Mouse (Mus musculus) left cerebral cortex, postnatal 10 days (tissue): ENCODE measurements around the gene Olfr512. TPM values are rescaled to one million over a fixed set of nuclear protein-coding genes. Genes with fewer than 3 reads are reported as not detected.

Experiments
- DNase-seq, 2 experiments: peaks; one replicate each; pipeline ENCODE4 v3.0.0; 2021 to 2022; ENCODE audit warnings: low spot score in 2 of 2, mixed read lengths in 1 of 2; ENCODE audit errors: extremely low spot score in 1 of 2
- intact Hi-C: fragments of 180-260 bp; cut with DNase I; formaldehyde crosslinking; loops from one replicate; pipeline ENCODE4 v1.15.1; 2025
- total RNA-seq, 2 experiments: library from RNA; stranded (reverse); gene quantifications; 2 replicates each; pipeline ENCODE4 v1.2.3; 2021

The Olfr512 gene
- total RNA-seq, result not detected

DNA sequence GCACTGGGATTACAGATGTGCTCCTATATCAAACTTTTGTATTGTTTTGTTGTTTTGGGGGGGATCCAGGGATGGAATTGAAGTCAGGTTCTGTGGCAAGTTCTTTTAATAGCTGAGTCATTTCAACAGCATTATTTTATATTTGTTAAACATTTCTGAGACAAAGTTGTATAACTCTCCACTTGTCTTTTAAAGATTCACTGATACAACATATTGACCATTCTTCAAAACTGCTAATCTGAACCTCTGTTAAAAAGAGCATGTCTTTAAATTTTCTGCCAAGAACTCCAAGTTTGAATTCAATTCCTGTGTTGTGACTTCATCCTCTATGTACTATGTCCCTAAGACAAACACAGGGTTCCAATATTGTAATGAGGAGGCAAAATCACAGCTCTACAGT lies at the start of gene Olfr512:
Olfr512 (plus strand) TSS at position 301 of the 400 bp plus-strand sequence.
- no peak for DNase-seq
- intact Hi-C loops, result no loop called here

DNA sequence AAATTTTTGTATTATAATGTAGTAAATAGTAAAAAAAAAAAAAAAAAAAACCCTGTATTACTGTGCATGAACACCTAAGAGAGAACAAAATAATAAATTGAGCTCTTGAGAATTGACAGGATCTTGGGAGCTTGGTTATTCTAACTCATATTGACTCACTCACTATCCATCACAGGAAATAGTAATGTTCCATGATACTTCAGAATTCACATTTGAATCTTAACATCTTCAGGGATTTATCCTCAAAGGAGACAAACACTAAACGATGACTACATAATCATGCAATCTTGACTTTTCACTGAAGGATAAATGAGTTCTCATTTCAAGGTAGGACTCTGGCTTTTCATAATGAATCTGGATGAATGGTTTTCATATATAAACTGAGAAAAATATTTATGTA lies 47.0 kb upstream of the Olfr512 start, which contains the start of gene Olfr510:
Olfr510 (plus strand) TSS at position 301 of the 400 bp plus-strand sequence.
- intact Hi-C loops, result no loop called here

DNA sequence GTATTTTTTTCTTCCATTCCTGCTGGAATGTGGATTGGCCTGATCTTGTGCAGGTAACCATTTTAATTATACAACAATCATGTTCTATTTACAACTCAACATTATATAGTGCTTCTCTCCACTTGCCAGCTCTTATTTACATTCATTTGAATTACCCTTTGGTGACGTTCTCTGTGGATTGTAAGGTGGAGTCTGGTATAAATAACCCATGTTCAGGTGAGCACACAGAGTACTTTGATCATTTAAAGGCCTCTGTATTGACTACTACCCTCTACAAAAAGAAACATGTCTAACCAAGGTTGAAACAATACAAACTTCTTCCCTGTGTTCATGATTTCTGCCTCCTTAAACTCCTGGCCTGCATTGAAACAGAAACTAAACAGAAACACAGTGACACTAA lies 42.1 kb upstream of the Olfr512 start:
- DNase-seq, result no peak
- intact Hi-C loops, result no loop called here

More for the DNA sequence above, 47.0 kb upstream of the Olfr512 start, which contains the start of gene Olfr510:
- DNase-seq, result no peak

DNA sequence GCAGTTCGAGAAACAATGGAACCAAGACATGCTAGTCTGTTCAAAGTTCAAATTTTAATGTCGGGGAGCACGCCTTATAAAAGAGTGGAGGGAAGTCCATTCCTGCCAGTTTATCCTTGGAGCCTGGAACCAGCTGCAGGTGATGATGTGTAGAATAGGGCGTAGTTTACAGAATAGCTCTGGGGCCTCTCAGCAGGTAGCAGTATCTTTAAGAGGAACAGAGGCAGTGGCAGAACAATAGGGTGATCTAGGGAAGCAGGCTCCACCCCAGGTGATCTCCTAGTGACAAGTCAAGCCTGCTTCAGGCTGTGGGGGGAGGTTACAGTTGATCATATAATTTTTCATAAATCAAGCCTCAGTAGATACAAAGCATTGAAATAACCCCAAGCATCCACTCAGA lies 34.2 kb upstream of the Olfr512 start:
- no peak for DNase-seq
- intact Hi-C loops, result no loop called here

DNA sequence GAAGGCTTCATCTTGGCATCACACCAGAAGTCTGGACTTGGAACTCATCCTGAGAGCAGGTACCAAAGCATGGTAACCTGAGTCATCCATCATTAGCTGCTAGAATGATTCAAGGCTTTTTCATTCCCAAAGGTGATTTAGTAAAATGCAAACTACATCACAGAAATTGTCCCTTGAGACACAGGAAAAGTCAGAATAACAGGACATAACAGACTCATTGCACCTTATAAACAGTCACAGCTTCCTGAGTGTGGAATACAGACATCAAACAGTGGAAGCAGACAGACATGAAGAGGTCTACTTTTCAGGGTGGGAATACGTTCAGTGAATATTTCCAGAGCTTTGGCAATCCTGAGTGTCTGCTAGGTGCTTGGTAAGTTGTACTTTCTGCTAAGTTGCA lies 37.6 kb downstream of the Olfr512 start, which contains the start of gene Olfr513:
Olfr513 (plus strand) TSS at position 301 of the 400 bp plus-strand sequence.
- intact Hi-C loops, result no loop called here
- no peak for DNase-seq

DNA sequence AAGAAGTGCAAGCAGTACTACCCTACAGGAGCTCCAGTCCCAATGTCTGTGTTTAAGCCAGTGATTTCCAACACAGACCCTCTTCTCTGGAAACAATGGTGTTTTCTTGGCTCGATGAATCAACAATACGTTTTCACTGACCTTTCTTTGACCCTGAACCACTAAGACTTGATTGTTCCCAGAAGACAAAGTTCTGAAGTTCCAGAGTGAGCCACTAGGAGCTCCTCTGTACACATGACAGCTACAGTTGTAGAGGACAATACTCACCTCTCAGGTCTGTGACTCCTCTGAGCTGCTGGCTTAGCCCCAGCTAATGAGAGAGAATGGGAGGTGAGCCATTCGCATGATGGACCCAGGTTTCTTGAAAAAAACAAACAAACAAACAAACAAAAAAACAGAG lies 47.3 kb downstream of the Olfr512 start:
- intact Hi-C loops, result no loop called here
- no peak for DNase-seq

Other genes with a start within 250 kb of the Olfr512 start
- not detected for gene Olfr498, start 248.0 kb upstream of the Olfr512 start, total RNA-seq
- gene Olfr502, start 188.3 kb upstream of the Olfr512 start, total RNA-seq, result not detected
- not detected for gene Olfr503, start 168.8 kb upstream of the Olfr512 start, total RNA-seq
- not detected for gene Olfr504, start 147.5 kb upstream of the Olfr512 start, total RNA-seq
- gene Olfr506, start 102.5 kb upstream of the Olfr512 start, total RNA-seq, result not detected
- not detected for gene Olfr507, start 91.5 kb upstream of the Olfr512 start, total RNA-seq
- gene Olfr508, start 83.3 kb upstream of the Olfr512 start, total RNA-seq, result not detected
- not detected for gene Olfr509, start 61.4 kb upstream of the Olfr512 start, total RNA-seq
- not detected for gene Olfr510, start 46.9 kb upstream of the Olfr512 start, total RNA-seq
- not detected for gene Olfr513, start 37.7 kb downstream of the Olfr512 start, total RNA-seq
- not detected for gene Olfr514, start 112.7 kb downstream of the Olfr512 start, total RNA-seq
- not detected for gene Olfr516, start 137.2 kb downstream of the Olfr512 start, total RNA-seq
- not detected for gene Olfr517, start 159.1 kb downstream of the Olfr512 start, total RNA-seq
- not detected for gene Olfr518, start 171.7 kb downstream of the Olfr512 start, total RNA-seq
- gene Olfr519, start 181.1 kb downstream of the Olfr512 start, total RNA-seq, result not detected
- gene Nlrp10, start 216.9 kb downstream of the Olfr512 start, total RNA-seq, result under 1 TPM; 0.45 to 0.49 TPM
- 100 to 1,000 TPM; 116 to 122 TPM for gene Eif3f, start 221.1 kb downstream of the Olfr512 start, total RNA-seq
- gene Tub, start 237.0 kb downstream of the Olfr512 start, total RNA-seq, result 100 to 1,000 TPM; 161 to 169 TPM